Mouse (Mus musculus): ENCODE measurements around the gene Sh2b3. TPM values are rescaled to one million over a fixed set of nuclear protein-coding genes. Genes with fewer than 3 reads are reported as not detected.

Gene Sh2b3
- polyA plus RNA-seq, 1 experiment, result 88.1 TPM

DNA sequence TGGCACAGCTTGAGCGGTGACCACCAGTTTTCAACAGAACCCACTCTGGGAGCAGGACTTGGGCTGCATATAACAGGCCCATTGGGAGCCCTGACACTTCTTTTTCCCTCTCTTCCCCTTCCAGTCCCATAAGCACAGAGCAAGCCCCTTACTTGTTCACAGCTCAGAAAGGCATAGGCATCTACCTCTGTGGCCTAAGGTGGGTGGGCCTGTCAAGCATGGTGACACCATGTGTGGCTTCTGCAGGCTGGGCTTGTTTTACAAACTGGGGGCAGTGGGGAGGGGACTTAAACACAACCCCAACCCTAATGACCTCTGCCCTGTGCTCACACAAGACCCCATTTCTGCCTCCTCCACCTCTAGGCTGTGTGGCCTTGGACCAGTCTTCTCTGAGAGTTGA is 13.8 kb downstream of the Sh2b3 start:
- no peak overlapping the region for H3K27ac ChIP-seq (ENCODE audit: insufficient read depth, low read depth, low read length)
- 93% methylated on average over 1 of the region's 1 CpGs for WGBS
- no peak overlapping the region for H3K4me3 ChIP-seq (ENCODE audit: low read depth, low read length)
- H3K27me3 ChIP-seq (ENCODE audit: control insufficient read depth, insufficient read depth, low read length), result no peaks in the 10 kb centered on the region
- H3K4me1 ChIP-seq (ENCODE audit: control insufficient read depth, insufficient read depth, insufficient read length, low read length), result peaks cover 43% of the 10 kb centered on the region
- TF ChIP-seq POLR2A (IDR thresholded peaks at IDR 0.05; ENCODE audit: low read depth, low read length) (no peak), CTCF (IDR thresholded peaks at IDR 0.05; ENCODE audit: extremely low read depth, insufficient read length, insufficient replicate concordance, low read depth, low read length) (no peak)
- H3K36me3 ChIP-seq (ENCODE audit: control insufficient read depth, insufficient read depth, low read length), result peaks cover 51% of the 10 kb centered on the region

DNA sequence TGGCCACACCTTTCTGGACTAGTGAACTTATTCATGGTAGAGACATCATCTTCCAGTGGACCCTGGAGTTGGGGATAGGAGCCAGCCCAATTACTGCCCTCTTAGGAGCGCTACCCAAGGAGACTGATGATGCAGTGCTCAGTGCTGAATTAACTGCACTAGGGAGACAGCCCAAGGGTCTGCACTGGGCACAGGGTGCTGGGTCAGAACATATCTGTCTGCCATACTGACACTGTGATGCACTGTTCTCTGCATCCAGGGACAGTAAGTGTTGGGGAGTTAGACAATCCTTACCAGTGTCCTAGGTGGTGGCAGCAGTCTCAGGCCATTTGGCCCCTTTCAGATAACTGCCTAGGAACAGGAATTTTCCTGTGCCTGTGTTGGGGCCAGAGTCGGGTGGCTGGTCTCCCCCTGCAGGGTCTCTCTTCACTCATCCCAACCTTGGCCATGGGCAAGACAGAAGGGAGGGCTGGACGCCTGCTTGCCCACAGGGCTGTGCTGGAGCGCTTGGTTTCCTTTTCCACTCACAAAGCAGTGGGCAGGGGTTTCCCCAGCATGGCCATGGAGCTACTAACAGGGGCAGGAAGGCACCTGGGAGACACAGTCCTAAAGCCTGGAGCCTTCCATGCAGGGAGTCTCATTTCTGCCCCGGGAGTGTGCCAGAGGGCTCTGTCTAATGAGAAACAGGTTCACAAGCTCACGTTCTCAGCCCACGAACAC is 14.5 kb downstream of the Sh2b3 start:
- TF ChIP-seq CTCF (IDR thresholded peaks at IDR 0.05; ENCODE audit: extremely low read depth, insufficient read length, insufficient replicate concordance, low read depth, low read length) (no peak), POLR2A (IDR thresholded peaks at IDR 0.05; ENCODE audit: low read depth, low read length) (no peak)
- Histone ChIP-seq H3K4me3 (ENCODE audit: low read depth, low read length) (no peak overlapping the region), H3K27me3 (ENCODE audit: control insufficient read depth, insufficient read depth, low read length) (no peaks in the 10 kb centered on the region), H3K27ac (ENCODE audit: insufficient read depth, low read depth, low read length) (no peak overlapping the region), H3K36me3 (ENCODE audit: control insufficient read depth, insufficient read depth, low read length) (peaks cover 52% of the 10 kb centered on the region), H3K4me1 (ENCODE audit: control insufficient read depth, insufficient read depth, insufficient read length, low read length) (peaks cover 40% of the 10 kb centered on the region; the same call in 1 of the 2 replicates)
- 77% methylated on average over 7 of the region's 7 CpGs for WGBS

DNA sequence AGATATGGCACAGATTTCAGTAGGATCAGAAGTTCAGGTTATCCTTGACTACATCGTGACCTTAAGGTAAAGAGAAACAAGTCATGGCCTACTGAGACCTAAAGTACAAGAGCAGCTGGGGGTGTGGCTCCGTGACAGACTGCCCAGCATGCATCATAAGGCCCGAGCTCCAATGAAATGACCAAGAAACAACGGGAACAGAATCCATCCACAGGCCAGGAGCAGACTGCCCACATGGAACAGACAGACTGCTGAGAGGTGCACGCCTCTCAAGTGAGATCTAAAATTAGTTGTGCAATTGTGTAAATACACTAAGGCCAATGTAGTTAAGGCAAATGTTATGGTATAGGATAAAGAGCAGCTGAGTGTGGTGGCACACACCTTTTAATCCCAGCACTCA is 15.9 kb downstream of the Sh2b3 start:
- TF ChIP-seq POLR2A (IDR thresholded peaks at IDR 0.05; ENCODE audit: low read depth, low read length) (no peak), CTCF (IDR thresholded peaks at IDR 0.05; ENCODE audit: extremely low read depth, insufficient read length, insufficient replicate concordance, low read depth, low read length) (no peak)
- H3K27me3 ChIP-seq (ENCODE audit: control insufficient read depth, insufficient read depth, low read length), result no peaks in the 10 kb centered on the region
- peaks cover 54% of the 10 kb centered on the region for H3K36me3 ChIP-seq (ENCODE audit: control insufficient read depth, insufficient read depth, low read length)
- no peak overlapping the region for H3K4me3 ChIP-seq (ENCODE audit: low read depth, low read length)
- H3K27ac ChIP-seq (ENCODE audit: insufficient read depth, low read depth, low read length), result no peak overlapping the region
- H3K4me1 ChIP-seq (ENCODE audit: control insufficient read depth, insufficient read depth, insufficient read length, low read length), result peaks cover 28% of the 10 kb centered on the region; the same call in 1 of the 2 replicates
- WGBS, result 68% methylated on average over 5 of the region's 5 CpGs

DNA sequence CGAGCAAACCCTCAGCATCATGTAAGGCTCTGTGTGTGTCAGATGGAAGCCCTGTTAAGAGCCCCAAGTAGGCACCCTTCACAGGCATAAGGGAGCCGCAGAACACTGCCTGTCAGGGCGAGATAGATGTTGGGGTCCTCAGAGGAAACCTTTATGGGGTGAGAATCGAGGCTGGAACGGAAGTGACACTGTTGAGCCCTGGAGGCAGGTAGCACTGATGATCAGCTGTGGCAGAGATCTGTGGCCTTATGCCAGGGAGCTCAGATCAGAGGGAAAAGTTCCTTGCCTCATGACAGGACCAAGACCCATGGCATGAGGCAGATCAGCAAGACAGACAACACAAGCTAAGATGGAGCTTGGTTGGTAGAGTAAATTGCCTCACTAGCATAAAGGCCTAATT is 16.3 kb downstream of the Sh2b3 start:
- peaks cover 28% of the 10 kb centered on the region; the same call in 1 of the 2 replicates for H3K4me1 ChIP-seq (ENCODE audit: control insufficient read depth, insufficient read depth, insufficient read length, low read length)
- 84% methylated on average over 5 of the region's 5 CpGs for WGBS

DNA sequence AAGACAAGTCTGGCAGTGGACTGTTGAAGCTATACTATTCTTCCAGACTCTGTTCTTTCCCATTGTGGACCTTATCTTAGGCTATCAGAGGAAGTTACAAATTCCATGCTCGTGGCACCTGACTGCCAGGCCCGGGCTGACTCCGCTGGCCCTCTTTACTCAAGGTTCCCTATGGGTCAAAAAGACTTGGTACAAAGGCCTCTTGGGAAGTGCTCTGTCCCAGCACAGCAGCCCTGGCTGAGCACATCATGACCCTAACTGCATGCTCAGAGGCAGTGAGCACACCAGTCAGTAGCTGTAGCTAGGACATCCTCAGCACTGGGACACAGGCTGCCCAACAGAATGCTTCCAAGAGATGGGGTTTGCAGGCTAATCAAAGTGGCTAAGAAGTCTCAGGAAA is 16.8 kb downstream of the Sh2b3 start:
- peaks cover 54% of the 10 kb centered on the region for H3K36me3 ChIP-seq (ENCODE audit: control insufficient read depth, insufficient read depth, low read length)
- TF ChIP-seq POLR2A (IDR thresholded peaks at IDR 0.05; ENCODE audit: low read depth, low read length) (no peak), CTCF (IDR thresholded peaks at IDR 0.05; ENCODE audit: extremely low read depth, insufficient read length, insufficient replicate concordance, low read depth, low read length) (no peak)
- 21% methylated on average over 3 of the region's 3 CpGs for WGBS
- no peaks in the 10 kb centered on the region for H3K27me3 ChIP-seq (ENCODE audit: control insufficient read depth, insufficient read depth, low read length)
- peak overlapping the region; percentile 46; the same call in 1 of the 2 replicates for H3K27ac ChIP-seq (ENCODE audit: insufficient read depth, low read depth, low read length)
- H3K4me1 ChIP-seq (ENCODE audit: control insufficient read depth, insufficient read depth, insufficient read length, low read length), result peaks cover 28% of the 10 kb centered on the region; the same call in 1 of the 2 replicates
- no peak overlapping the region for H3K4me3 ChIP-seq (ENCODE audit: low read depth, low read length)

More for the DNA sequence above, 16.3 kb downstream of the Sh2b3 start:
- Histone ChIP-seq H3K27me3 (ENCODE audit: control insufficient read depth, insufficient read depth, low read length) (no peaks in the 10 kb centered on the region), H3K27ac (ENCODE audit: insufficient read depth, low read depth, low read length) (peak overlapping the region; percentile 46; the same call in 1 of the 2 replicates), H3K4me3 (ENCODE audit: low read depth, low read length) (no peak overlapping the region), H3K36me3 (ENCODE audit: control insufficient read depth, insufficient read depth, low read length) (peaks cover 54% of the 10 kb centered on the region)
- TF ChIP-seq CTCF (IDR thresholded peaks at IDR 0.05; ENCODE audit: extremely low read depth, insufficient read length, insufficient replicate concordance, low read depth, low read length), result no peak
- TF ChIP-seq POLR2A (IDR thresholded peaks at IDR 0.05; ENCODE audit: low read depth, low read length), result no peak

DNA sequence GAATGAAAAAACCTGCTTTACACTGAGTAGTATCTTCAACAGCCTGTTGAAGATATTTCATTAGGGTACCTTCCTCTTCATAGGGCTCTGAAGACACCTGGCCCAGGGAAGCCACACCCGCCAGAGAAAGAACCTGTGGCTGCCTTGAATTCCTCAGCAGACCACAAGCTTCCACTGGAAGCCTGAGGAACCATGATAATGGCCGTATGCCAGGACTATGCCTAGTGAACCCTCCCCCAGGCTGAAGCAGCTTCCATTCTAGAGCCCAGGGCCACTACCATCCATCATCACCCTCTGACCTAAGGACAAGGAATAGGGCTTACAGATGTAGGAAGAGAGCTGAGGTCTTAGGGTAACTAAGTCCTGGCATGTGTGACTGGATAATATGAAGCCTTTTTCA is 17.3 kb downstream of the Sh2b3 start:
- Histone ChIP-seq H3K27ac (ENCODE audit: insufficient read depth, low read depth, low read length) (no peak overlapping the region; the same call in 1 of the 2 replicates), H3K4me3 (ENCODE audit: low read depth, low read length) (no peak overlapping the region), H3K27me3 (ENCODE audit: control insufficient read depth, insufficient read depth, low read length) (no peaks in the 10 kb centered on the region), H3K36me3 (ENCODE audit: control insufficient read depth, insufficient read depth, low read length) (peaks cover 53% of the 10 kb centered on the region), H3K4me1 (ENCODE audit: control insufficient read depth, insufficient read depth, insufficient read length, low read length) (peaks cover 28% of the 10 kb centered on the region; the same call in 1 of the 2 replicates)
- TF ChIP-seq CTCF (IDR thresholded peaks at IDR 0.05; ENCODE audit: extremely low read depth, insufficient read length, insufficient replicate concordance, low read depth, low read length) (no peak), POLR2A (IDR thresholded peaks at IDR 0.05; ENCODE audit: low read depth, low read length) (no peak)
- 61% methylated on average over 2 of the region's 2 CpGs for WGBS

DNA sequence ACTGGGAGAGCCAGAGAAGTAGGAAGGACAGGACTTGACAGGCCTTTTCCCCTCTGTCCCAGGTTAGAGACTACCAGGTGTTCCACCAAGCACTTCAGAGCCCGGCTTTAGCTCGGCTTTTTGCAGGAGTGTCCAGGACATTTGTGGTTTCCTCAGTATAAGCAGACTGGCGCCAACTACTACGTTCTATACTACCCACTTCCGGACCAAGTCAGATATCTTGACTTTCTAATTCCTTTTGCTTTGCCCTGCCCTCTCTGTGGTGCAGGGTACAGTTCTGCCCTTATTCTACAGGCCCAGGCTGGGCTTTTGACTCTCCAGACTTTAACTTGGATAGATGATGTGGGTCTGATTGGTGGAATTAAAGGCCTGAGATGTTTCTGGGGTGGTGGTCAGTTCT is 17.9 kb downstream of the Sh2b3 start:
- Histone ChIP-seq H3K4me1 (ENCODE audit: control insufficient read depth, insufficient read depth, insufficient read length, low read length) (peaks cover 28% of the 10 kb centered on the region; the same call in 1 of the 2 replicates), H3K4me3 (ENCODE audit: low read depth, low read length) (no peak overlapping the region), H3K27me3 (ENCODE audit: control insufficient read depth, insufficient read depth, low read length) (no peaks in the 10 kb centered on the region), H3K36me3 (ENCODE audit: control insufficient read depth, insufficient read depth, low read length) (peaks cover 51% of the 10 kb centered on the region), H3K27ac (ENCODE audit: insufficient read depth, low read depth, low read length) (no peak overlapping the region)
- TF ChIP-seq CTCF (IDR thresholded peaks at IDR 0.05; ENCODE audit: extremely low read depth, insufficient read length, insufficient replicate concordance, low read depth, low read length) (no peak), POLR2A (IDR thresholded peaks at IDR 0.05; ENCODE audit: low read depth, low read length) (no peak)
- 68% methylated on average over 5 of the region's 5 CpGs for WGBS

Data from small intestine, adult 2 months (tissue).